Mouse (Mus musculus) layer of hippocampus, postnatal 36 days (tissue): ENCODE measurements around the gene Hfe2. TPM values are rescaled to one million over a fixed set of nuclear protein-coding genes. Genes with fewer than 3 reads are reported as not detected.

Experiments
- DNase-seq, 2 experiments: peaks; one replicate each; pipeline ENCODE4 v3.0.0; 2022
- total RNA-seq, 2 experiments: library from RNA; stranded (reverse); gene quantifications; 2 replicates each; pipeline ENCODE4 v1.2.3; 2021

Gene Hfe2
- total RNA-seq, 2 experiments from 2014 or later, result 0.25 TPM; not detected in 1

DNA sequence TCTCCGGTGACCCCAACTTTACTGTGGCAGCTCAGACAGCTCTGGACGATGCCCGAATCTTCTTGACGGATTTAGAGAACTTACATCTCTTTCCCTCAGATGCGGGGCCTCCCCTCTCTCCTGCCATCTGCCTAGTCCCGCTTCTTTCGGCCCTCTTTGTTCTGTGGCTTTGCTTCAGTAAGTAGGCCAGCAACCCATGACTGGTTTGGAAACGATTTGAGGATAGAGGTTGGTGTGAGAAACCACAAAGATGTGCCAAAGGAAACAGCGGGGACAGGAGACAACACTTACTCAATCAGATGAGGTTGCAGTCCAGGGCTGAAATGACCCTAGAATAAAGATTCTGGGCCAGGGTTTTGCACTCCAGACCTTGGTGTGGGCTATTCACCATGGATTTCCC lies 3.5 kb downstream of the Hfe2 start:
- no peak for DNase-seq

DNA sequence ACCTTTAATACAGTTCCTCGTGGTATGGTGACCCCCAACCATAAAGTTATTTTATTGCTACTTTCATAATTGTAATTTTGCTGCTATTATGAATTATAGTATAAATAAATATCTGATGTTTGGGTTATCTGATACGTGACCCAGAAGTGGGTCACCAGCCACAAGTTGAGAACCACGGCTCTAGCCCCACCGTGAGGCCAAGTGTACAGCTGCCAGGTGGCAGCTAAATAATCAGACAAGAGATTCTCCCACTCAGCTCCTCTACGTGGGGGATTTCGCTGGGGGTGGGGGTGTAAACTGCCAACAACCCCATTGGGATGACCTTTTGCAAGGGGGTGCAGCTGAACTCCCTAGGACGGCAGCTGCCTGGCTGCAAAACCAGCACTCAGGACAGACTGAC lies 7.1 kb downstream of the Hfe2 start:
- DNase-seq, result no peak

DNA sequence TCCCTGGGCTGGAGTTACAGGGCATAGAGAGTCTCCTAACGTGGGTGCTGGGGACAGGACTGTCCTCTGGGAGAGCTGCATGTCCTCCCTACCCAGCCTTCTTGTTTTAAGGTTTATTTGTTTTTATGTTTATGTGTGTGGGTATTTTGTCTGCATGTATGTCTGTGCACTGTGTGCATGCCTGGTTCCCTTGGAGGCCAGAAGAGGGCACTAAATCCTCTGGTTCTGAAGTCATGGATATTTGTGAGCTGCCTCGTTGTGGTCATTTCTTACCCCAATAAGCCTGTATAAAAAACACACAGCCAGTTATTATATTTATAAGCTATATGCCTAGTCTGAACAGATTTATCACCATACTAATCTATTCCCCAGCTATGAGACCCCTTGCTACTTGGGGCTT lies 9.3 kb downstream of the Hfe2 start:
- no peak for DNase-seq

DNA sequence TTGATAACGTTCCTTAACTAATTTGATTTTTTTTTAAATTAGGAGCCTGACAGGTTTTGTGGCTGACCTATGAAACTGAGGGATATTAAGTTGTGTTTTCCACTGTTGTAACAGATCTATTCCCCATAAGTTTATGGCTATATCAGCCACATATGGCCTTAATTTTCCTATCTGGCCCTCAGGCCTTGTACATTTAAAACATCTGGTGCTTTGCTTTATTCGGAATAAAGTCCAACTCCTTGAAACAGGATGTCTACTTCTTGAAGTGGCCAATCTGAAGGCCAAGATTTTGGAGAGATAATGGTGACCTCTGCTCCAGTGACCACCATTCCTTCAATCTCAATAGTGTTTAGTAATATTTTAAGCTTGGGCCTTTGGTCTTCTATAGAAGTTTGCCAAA lies 14.3 kb downstream of the Hfe2 start:
- no peak for DNase-seq

GRCm38 (mm10) chr3:96540740-96541139 lies 15.8 kb downstream of the Hfe2 start:
- no peak for DNase-seq

GRCm38 (mm10) chr3:96541328-96542078 lies 16.5 kb downstream of the Hfe2 start:
- DNase-seq, result no peak

GRCm38 (mm10) chr3:96542554-96542953 lies 17.6 kb downstream of the Hfe2 start:
- DNase-seq, result no peak

DNA sequence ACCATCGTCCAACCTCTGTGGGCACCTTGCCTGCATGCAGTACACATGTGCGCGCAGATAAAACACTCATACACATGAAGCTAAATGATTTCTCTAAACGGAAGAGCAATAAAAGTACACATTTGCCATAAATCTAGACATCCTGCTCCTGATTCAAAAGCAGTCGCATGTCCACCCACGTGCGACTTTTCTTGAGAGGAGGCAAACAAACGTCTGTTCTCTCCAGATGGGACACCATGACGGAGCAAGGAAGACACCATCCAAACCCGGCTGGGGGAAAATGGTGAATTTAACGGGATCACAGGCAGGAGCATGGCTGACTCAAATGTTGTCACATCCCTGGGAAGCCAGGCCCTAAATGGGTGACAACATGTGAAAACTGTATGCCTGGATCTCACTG lies 18.4 kb downstream of the Hfe2 start:
- DNase-seq, result peak; percentile 50 to 53

DNA sequence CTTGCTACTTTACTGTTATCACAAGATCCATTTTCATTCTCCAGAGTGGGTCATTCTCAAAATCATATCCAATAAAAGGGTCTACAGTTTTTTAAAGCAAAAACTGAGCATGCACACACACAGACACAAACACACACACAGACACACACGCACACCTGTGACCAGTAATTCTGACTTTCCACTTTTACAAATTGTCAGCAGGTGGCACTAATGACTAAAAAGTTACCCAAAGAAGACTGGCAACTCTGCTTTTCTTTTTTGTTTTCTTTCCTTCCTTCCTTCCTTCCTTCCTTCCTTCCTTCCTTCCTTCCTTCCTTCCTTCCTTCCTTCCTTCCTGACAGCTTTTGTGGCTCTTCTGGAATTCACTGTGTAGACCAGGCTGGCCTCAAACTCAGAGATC lies 20.6 kb downstream of the Hfe2 start:
- no peak for DNase-seq

DNA sequence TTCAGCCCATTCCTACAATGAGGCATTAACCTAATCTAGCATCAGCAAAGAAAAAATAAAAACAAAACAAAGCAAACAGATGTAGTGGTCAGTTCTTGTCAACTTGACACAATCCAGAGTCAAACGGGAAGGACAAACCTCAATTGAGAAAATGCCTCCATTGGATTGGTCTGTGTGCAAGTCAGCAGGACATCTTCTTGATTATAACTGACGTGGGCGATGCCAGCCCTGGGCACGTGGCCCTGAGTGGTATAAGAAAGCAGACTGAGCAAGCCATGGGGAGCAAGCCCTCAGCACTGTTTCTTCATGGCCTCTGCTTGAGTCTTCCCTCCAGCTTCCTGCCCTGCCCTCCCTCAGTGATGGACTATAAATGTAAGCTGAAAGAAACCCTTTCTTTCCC lies 21.9 kb downstream of the Hfe2 start:
- no peak for DNase-seq

DNA sequence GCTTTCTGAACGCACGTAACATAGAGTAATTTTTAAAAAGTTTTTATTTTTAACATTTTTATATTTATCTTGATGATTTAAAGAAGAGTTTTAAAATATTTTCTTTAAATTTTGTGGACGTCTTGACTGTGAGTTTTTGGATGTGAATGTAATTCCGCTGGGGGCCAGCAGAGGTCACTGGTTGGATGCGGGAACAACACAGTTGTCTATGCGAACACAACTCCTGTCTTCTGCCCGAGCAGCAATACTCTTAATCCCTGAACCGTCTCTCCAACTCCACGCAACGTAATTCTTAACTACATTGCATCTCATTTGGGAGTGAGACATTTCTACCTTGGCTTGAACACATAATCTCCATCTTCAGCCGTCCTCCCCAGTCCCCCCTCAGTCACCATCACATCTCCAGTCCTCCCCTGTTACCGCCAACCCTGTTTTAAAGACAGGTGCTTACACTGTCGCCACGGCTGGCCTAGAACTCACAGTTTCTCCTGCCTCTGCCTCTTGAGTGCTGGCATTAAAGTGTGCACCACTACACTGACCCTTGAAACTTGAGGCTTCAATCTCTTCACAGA lies 22.5 kb downstream of the Hfe2 start:
- peak; percentile 64 to 80 for DNase-seq

- no peak for DNase-seq
Observed at GRCm38 (mm10) chr3:96548824-96549223, 23.9 kb downstream of the Hfe2 start.

- DNase-seq, result no peak
Observed at GRCm38 (mm10) chr3:96549346-96549745, 24.4 kb downstream of the Hfe2 start.

- DNase-seq, result no peak
Observed at GRCm38 (mm10) chr3:96551203-96551602, 26.2 kb downstream of the Hfe2 start.

GRCm38 (mm10) chr3:96551890-96552289 lies 26.9 kb downstream of the Hfe2 start:
- no peak for DNase-seq

GRCm38 (mm10) chr3:96553601-96554000 lies 28.6 kb downstream of the Hfe2 start:
- no peak for DNase-seq

DNA sequence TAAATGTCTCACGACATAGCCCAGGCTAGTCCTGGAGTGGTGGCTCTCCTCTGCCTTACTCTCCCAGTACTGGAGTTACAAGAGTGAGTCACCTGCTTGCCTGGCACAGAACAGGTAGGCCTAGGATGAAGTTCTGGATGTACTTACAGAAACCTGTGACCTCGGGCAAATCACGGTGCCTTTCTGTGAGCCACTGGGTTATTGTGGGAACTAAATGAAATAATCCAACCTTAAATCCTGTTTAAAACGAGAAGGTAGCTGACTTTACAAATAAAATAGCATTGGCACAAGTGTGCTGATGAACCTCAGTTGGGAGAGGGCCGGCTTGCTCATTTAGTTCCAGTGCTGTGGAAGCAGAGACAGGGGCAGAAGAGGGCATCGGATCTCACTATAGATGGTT lies 29.3 kb downstream of the Hfe2 start:
- DNase-seq, result no peak

DNA sequence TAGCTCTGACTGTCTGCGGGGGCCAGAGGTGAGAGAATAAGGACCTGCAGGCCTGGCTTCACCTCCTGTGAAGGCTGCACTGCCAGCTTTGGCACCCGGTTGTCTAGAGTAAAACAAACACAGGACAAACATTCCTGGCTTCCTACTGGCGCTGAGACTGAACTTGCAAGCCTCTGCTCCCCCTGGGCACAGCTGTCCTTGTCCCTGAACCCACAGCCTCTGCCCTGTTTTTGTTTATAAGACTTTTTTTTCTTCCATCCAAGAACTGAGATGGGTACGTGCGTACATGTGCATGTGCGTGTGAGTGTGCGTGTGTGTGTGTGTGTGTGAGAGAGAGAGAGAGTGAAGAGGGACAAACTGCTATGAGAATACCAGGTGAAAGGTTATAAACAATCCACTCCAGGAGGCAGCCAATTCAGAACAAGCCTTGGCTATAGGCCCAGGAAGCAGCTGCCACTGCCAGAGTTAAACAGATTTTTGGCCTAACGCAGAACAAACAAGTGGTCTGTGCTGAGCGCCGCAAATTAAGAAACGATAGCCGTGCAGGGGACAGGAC lies 30.1 kb downstream of the Hfe2 start:
- peak in 1 of 2 experiments; percentile 57 for DNase-seq

DNA sequence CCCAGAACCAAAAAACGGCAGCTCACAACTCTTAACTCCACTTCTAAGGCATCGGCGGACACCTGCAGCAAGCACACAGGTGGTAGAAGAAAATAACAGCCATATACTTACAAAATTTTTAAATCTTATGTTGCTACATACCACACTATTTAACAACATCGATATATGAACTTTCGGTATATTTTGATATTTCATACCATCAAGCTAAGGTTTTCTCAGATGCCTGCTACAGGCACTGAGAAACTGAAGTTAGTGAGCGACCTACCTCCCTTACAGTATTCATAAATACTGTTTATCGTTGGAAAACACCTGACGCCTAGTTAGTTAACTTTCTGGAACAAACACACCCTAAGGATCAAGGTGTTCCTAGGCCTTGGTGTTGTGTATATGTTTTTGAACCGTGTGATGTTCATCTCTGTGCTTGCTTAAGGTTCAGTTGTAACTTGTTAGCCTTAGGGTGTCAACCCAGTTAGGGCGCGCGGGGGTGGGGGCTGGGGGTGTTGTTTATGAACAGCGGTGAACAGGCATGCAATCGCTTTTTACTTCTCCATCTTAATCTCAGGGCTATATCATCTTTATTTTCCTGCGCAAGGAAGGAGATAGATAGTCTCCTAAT lies 31.1 kb downstream of the Hfe2 start:
- DNase-seq, result no peak

DNA sequence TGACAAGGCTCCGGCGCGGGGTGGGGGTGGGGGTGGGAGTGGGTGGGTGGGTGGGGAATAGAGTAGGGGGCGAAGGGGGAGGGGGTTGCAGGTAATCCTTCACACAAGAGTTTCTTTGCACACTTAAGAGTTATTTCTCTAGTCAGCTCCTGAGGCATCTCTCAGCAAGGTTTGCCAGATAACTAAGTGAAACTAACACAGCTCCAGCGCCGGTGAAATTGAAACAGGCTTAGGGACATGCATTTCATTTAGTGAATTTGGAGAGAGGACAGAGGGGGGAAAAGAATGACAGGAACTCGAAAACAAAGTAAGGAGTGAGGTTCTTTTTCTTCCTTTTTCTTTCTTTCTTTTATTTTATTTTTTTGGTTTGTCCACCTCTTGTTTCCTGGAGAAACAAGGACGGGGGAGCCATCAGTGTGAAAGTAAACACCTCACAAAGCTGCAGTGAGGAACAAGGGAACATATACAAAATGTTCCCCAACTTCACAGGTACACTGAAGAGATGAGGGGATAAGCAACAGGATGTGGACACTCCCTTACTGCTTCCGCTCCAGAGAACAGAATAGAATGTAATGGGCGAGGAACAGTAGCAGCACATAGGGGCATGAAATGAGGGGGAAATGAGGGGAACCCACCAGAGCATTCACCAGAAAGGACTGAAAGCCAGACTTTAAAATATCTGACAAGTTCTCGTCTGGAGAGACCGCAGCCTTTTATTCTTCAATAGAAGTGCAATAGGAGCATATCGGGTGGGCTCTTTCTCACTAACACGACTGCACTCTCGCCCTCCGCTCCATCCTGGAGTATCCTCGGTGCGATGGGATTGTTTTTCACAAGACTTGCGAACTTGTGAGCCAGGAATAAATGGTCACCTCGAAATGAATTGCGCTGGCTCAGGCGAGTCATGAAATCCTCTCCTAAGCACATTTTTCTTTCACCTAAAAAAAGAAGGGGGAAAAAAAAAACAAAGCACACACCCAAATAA lies 32.0 kb downstream of the Hfe2 start:
- no peak for DNase-seq

DNA sequence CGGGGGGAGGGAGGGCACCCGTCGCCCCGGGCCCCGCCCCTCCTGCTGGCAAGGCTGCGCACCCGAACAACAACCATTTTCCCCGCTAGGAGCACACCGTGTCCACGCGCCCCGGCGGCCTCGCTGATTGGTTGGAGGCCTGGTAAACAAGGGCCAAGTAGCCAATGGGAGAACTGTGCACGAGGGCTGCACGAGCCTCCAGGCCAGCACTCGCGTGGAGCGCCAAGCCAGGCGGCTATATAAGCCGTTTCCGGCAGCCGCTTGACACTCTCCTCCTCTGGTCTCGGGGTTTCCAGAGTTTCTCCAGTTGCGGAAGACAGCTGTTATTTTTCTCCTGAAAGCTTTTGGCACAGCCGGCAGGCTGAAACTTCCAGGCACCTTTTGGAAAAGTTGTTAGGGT lies 32.7 kb downstream of the Hfe2 start, which contains the start of gene Txnip:
Gene Txnip (plus strand): TSS at position 264 of the 400 bp plus-strand sequence.
- DNase-seq, result peak; percentile 95 to 96

DNA sequence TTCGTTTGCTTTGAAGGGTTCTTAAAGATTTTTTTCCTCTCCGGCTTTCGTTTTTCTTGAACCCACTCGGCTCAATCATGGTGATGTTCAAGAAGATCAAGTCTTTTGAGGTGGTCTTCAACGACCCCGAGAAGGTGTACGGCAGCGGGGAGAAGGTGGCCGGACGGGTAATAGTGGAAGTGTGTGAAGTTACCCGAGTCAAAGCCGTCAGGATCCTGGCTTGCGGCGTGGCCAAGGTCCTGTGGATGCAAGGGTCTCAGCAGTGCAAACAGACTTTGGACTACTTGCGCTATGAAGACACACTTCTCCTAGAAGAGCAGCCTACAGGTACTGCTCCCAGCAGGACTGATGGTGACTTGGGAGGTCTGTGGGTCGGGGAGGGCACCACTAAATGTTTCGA lies 33.2 kb downstream of the Hfe2 start:
- DNase-seq, result no peak
